Mouse (Mus musculus): Measurements from ENCODE around the gene Fbxw7.

GRCm38 (mm10) chr3:84921704-84922420 lies 106.8 kb downstream of the Fbxw7 start:
- peak; percentile 26; the same call in 1 of the 2 replicates for TF ChIP-seq CTCF (IDR thresholded peaks at IDR 0.05; ENCODE audit: extremely low read depth, insufficient read depth, low read length)
- no peak for TF ChIP-seq POLR2A (IDR thresholded peaks at IDR 0.05; ENCODE audit: extremely low read depth, insufficient read depth, low read length)
